In the genomic region with DNA sequence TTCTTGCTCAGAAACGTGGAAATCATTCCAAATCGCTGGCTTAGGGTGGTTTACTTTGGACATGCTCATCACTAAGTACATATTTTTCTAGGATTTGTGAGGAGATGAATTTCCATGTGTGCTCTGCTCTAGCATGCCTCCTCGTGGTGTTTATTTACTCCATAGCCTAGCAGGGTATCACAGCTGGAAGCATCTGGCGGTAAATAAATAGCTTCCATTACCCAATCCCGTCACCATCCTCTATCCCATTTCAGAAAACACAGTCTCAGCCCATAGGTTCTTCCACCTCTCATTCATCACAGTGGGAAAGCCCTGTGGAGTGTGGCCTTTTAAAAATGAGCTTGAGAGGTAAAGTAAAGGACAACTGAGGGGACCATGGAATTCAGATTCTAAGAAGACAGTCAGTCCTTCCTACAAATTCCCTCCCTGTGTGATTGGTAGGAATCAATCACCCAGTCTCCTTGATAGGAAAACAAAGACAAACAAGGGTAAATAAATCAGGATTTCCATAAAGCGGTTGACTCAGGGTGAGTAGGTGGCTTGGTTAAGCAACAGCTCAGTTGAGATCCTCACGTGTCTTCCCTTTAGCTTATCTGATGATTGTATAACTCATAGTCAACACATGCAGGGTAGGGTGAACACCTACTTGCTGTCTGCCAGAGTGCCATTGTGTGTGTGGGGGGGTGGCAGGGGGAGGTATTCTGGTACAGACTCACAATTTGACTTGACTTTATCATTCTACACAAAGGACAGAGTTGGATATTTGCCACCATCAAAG, we compare ENCODE assay signal across 27 mouse cellular contexts.
DNase-seq lines count a peak whose midpoint lies in the region; ATAC-seq and TF ChIP-seq lines count a peak whose summit lies in the region.
"Had no signal": no experiment of that assay in that cellular context is flagged by ENCODE, and none has a peak within 500 bp of the region (broad histone marks: within the 10 kb centered on the region; RNA-seq: fewer than 3 reads in every experiment).

No protein-coding gene starts in this region.

- TF ChIP-seq CTCF in lung, postnatal 0 days (IDR thresholded peaks at IDR 0.05), result peak; percentile 38; the same call in 1 of the 2 replicates
- peak; percentile 31 for TF ChIP-seq CTCF in intestine, postnatal 0 days (IDR thresholded peaks at IDR 0.05; ENCODE audit: low read depth)

- no peak overlapping the region for H3K9ac ChIP-seq in liver, embryonic 16.5 days (ENCODE audit: low read depth, low read length)
- no peak overlapping the region for H3K9ac ChIP-seq in liver, embryonic 11.5 days (ENCODE audit: low read depth, low read length)
- no peak overlapping the region for H3K9ac ChIP-seq in lung, postnatal 0 days (replicated peaks; ENCODE audit: low read depth)
- no peak overlapping the region for H3K9ac ChIP-seq in intestine, postnatal 0 days (ENCODE audit: low read depth, low read length)
- H3K9ac ChIP-seq: embryonic facial prominence, embryonic 13.5 days; forebrain, embryonic 12.5 days; forebrain, embryonic 15.5 days; heart, embryonic 13.5 days; hindbrain, embryonic 12.5 days had no signal

- H3K4me2 ChIP-seq in liver, embryonic 16.5 days (ENCODE audit: low read depth, low read length), result no peak overlapping the region
- no peak overlapping the region for H3K4me2 ChIP-seq in liver, embryonic 11.5 days
- no peak overlapping the region for H3K4me2 ChIP-seq in lung, postnatal 0 days (replicated peaks; ENCODE audit: low read depth, low read length)
- no peak overlapping the region for H3K4me2 ChIP-seq in intestine, postnatal 0 days (replicated peaks; ENCODE audit: low read depth)
- H3K4me2 ChIP-seq: embryonic facial prominence, embryonic 13.5 days; forebrain, embryonic 12.5 days; forebrain, embryonic 15.5 days; heart, embryonic 13.5 days; hindbrain, embryonic 12.5 days had no signal

- ATAC-seq in liver, embryonic 16.5 days (ENCODE audit: low read depth), result peak; percentile 64
- no peak for ATAC-seq in liver, embryonic 11.5 days (replicated peaks; ENCODE audit: low FRiP score)
- peak; percentile 40 for ATAC-seq in lung, postnatal 0 days
- ATAC-seq in intestine, postnatal 0 days, result no peak
- ATAC-seq: activated CD4-positive, CD25-positive, alpha-beta regulatory T cell, adult 4 months; forebrain, embryonic 15.5 days had no signal

- intact Hi-C loops in heart, postnatal 25 days (cut with DNase I), result loop anchor here (10.0 kb wide), 1 partner anchor 478 kb away; the partner anchor contains the start of gene Plpp3

- WGBS in liver, embryonic 16.5 days (ENCODE audit: insufficient replicate concordance), result 56% methylated on average over 7 of the region's 7 CpGs
- WGBS in liver, embryonic 11.5 days, result 73% methylated on average over 7 of the region's 7 CpGs
- 64% methylated on average over 7 of the region's 7 CpGs for WGBS in lung, postnatal 0 days
- WGBS in intestine, postnatal 0 days, result 62% methylated on average over 7 of the region's 7 CpGs
- 81% methylated on average over 7 of the region's 7 CpGs for WGBS in midbrain, embryonic 10.5 days

- H3K4me1 ChIP-seq in liver, embryonic 16.5 days (ENCODE audit: control insufficient read depth, low read depth, low read length), result no peaks in the 10 kb centered on the region
- no peaks in the 10 kb centered on the region for H3K4me1 ChIP-seq in liver, embryonic 11.5 days (replicated peaks; ENCODE audit: control insufficient read depth, insufficient read depth, low read length)
- H3K4me1 ChIP-seq in lung, postnatal 0 days (ENCODE audit: insufficient read depth, low read depth, low read length), result no peaks in the 10 kb centered on the region
- H3K4me1 ChIP-seq in intestine, postnatal 0 days (replicated peaks; ENCODE audit: control insufficient read depth, insufficient read depth, low read length), result no peaks in the 10 kb centered on the region
- no peaks in the 10 kb centered on the region for H3K4me1 ChIP-seq in midbrain, embryonic 10.5 days
- H3K4me1 ChIP-seq: forebrain, embryonic 12.5 days; forebrain, embryonic 15.5 days; hindbrain, embryonic 12.5 days had no signal

- H3K9me3 ChIP-seq in liver, embryonic 16.5 days (replicated peaks; ENCODE audit: control insufficient read depth, low read length), result no peaks in the 10 kb centered on the region
- no peaks in the 10 kb centered on the region for H3K9me3 ChIP-seq in liver, embryonic 11.5 days (ENCODE audit: control insufficient read depth, low read length)
- no peaks in the 10 kb centered on the region for H3K9me3 ChIP-seq in lung, postnatal 0 days (ENCODE audit: low read length)
- no peaks in the 10 kb centered on the region for H3K9me3 ChIP-seq in intestine, postnatal 0 days (ENCODE audit: control insufficient read depth)
- H3K9me3 ChIP-seq in midbrain, embryonic 10.5 days (replicated peaks), result no peaks in the 10 kb centered on the region
- H3K9me3 ChIP-seq: embryonic facial prominence, embryonic 10.5 days; embryonic facial prominence, embryonic 13.5 days; forebrain, embryonic 12.5 days; forebrain, embryonic 15.5 days; heart, embryonic 10.5 days; heart, embryonic 13.5 days; hindbrain, embryonic 12.5 days had no signal

- H3K27me3 ChIP-seq in liver, embryonic 16.5 days (ENCODE audit: control insufficient read depth, insufficient read depth, low read depth, low read length), result no peaks in the 10 kb centered on the region
- no peaks in the 10 kb centered on the region for H3K27me3 ChIP-seq in liver, embryonic 11.5 days (replicated peaks; ENCODE audit: control insufficient read depth, insufficient read depth, low read length)
- no peaks in the 10 kb centered on the region for H3K27me3 ChIP-seq in lung, postnatal 0 days (replicated peaks; ENCODE audit: insufficient read depth, low read length)
- H3K27me3 ChIP-seq in intestine, postnatal 0 days (replicated peaks; ENCODE audit: control insufficient read depth, insufficient read depth, low read length), result no peaks in the 10 kb centered on the region
- H3K27me3 ChIP-seq in midbrain, embryonic 10.5 days (ENCODE audit: low read depth, poor library complexity, severe bottlenecking), result no peaks in the 10 kb centered on the region
- H3K27me3 ChIP-seq: embryonic facial prominence, embryonic 13.5 days; forebrain, embryonic 12.5 days; forebrain, embryonic 15.5 days; heart, embryonic 13.5 days; hindbrain, embryonic 12.5 days had no signal

- no peak overlapping the region for H3K4me3 ChIP-seq in liver, embryonic 16.5 days (ENCODE audit: low read depth, low read length)
- no peak overlapping the region for H3K4me3 ChIP-seq in liver, embryonic 11.5 days (ENCODE audit: low read depth, low read length)
- H3K4me3 ChIP-seq in lung, postnatal 0 days (ENCODE audit: low read depth, low read length), result no peak overlapping the region
- no peak overlapping the region for H3K4me3 ChIP-seq in intestine, postnatal 0 days (ENCODE audit: low read depth, low read length)
- H3K4me3 ChIP-seq in midbrain, embryonic 10.5 days, result no peak overlapping the region
- H3K4me3 ChIP-seq: embryonic facial prominence, embryonic 10.5 days; embryonic facial prominence, embryonic 13.5 days; erythroblast, embryonic 14.5 days; forebrain, embryonic 12.5 days; forebrain, embryonic 15.5 days; heart, adult 2 months; heart, embryonic 10.5 days; heart, embryonic 13.5 days; hindbrain, embryonic 12.5 days had no signal

- H3K27ac ChIP-seq in liver, embryonic 16.5 days (ENCODE audit: low read length), result no peak overlapping the region
- H3K27ac ChIP-seq in liver, embryonic 11.5 days (ENCODE audit: low read depth, low read length), result no peak overlapping the region
- no peak overlapping the region for H3K27ac ChIP-seq in lung, postnatal 0 days (ENCODE audit: low read length)
- no peak overlapping the region for H3K27ac ChIP-seq in intestine, postnatal 0 days (ENCODE audit: low read depth, low read length)
- H3K27ac ChIP-seq in midbrain, embryonic 10.5 days (replicated peaks), result no peak overlapping the region
- H3K27ac ChIP-seq: embryonic facial prominence, embryonic 10.5 days; embryonic facial prominence, embryonic 13.5 days; forebrain, embryonic 12.5 days; forebrain, embryonic 15.5 days; heart, adult 2 months; heart, embryonic 10.5 days; heart, embryonic 13.5 days; hindbrain, embryonic 12.5 days had no signal

- no peak for TF ChIP-seq EP300 in lung, postnatal 0 days (IDR thresholded peaks at IDR 0.05)

- H3K36me3 ChIP-seq in liver, embryonic 16.5 days (ENCODE audit: control insufficient read depth, insufficient read depth), result no peaks in the 10 kb centered on the region
- H3K36me3 ChIP-seq in liver, embryonic 11.5 days (ENCODE audit: control insufficient read depth, insufficient read depth, low read length), result no peaks in the 10 kb centered on the region
- no peaks in the 10 kb centered on the region for H3K36me3 ChIP-seq in lung, postnatal 0 days (ENCODE audit: insufficient read depth, low read length)
- no peaks in the 10 kb centered on the region for H3K36me3 ChIP-seq in intestine, postnatal 0 days (ENCODE audit: control insufficient read depth, insufficient read depth)
- H3K36me3 ChIP-seq in midbrain, embryonic 10.5 days, result no peaks in the 10 kb centered on the region
- H3K36me3 ChIP-seq: embryonic facial prominence, embryonic 10.5 days; embryonic facial prominence, embryonic 13.5 days; forebrain, embryonic 12.5 days; forebrain, embryonic 15.5 days; heart, embryonic 10.5 days; heart, embryonic 13.5 days; hindbrain, embryonic 12.5 days had no signal

- peak; percentile 74 for DNase-seq in heart, adult 11 months
- DNase-seq in heart, postnatal 25 days (ENCODE audit: low spot score), result no peak
- no peak for DNase-seq in liver, embryonic 11.5 days (ENCODE audit: low spot score)
- DNase-seq in lung, postnatal 0 days (ENCODE audit: low spot score), result peak; percentile 57
- no peak for DNase-seq in lung, postnatal 25 days (ENCODE audit: low spot score)
- no peak for DNase-seq in midbrain, embryonic 10.5 days (ENCODE audit: low spot score)
- DNase-seq: adrenal gland, adult 8-10 months; adrenal gland, postnatal 25 days; cerebellum, adult 11-12 months; cerebellum, adult 8-10 months; cerebellum, postnatal 10 days; cerebellum, postnatal 36 days; embryo, embryonic 11 days; gastrocnemius, postnatal 25 days; heart, adult 2 months; heart, postnatal 14 days had no signal

Comparison
In these comparisons a context has a peak if more than half of its experiments do, and no peak if none do; other contexts are left out.
1. DNase-seq: peak in heart, adult 11 months (single experiment) and lung, postnatal 0 days (single experiment); none in heart, postnatal 25 days (single experiment), liver, embryonic 11.5 days (single experiment), lung, postnatal 25 days (single experiment) and midbrain, embryonic 10.5 days (single experiment).
2. ATAC-seq: peak in liver, embryonic 16.5 days (single experiment) and lung, postnatal 0 days (single experiment); none in liver, embryonic 11.5 days (single experiment) and intestine, postnatal 0 days (single experiment).